Mouse (Mus musculus): Measurements from ENCODE around the gene Gm20605.
"Not testable (repeated sequence)": the region's sequence is repeated elsewhere in the genome, so short reads cannot be mapped to it uniquely, and the experiment has no call there.

The Gm20605 gene

GRCm38 (mm10) chr5:137613076-137613475 is 15.9 kb upstream of the Gm20605 start:
- peak; percentile 33 for DNase-seq (ENCODE audit: low spot score)

GRCm38 (mm10) chr5:137613550-137613949 is 15.4 kb upstream of the Gm20605 start, which contains the start of gene Pcolce:
Pcolce (minus strand) TSS chr5:137613784.
- peak; percentile 52 for DNase-seq (ENCODE audit: low spot score)

GRCm38 (mm10) chr5:137614921-137615320 is 14.1 kb upstream of the Gm20605 start:
- DNase-seq (ENCODE audit: low spot score), result not testable (repeated sequence)

- no peak for DNase-seq (ENCODE audit: low spot score)
These were observed 13.6 kb upstream of the Gm20605 start for GRCm38 (mm10) chr5:137615347-137615746.

- no peak for DNase-seq (ENCODE audit: low spot score)
These were observed 4.9 kb upstream of the Gm20605 start for GRCm38 (mm10) chr5:137623937-137624530.

- DNase-seq (ENCODE audit: low spot score), result no peak
These were observed 984 bp upstream of the Gm20605 start for GRCm38 (mm10) chr5:137627991-137628390.

GRCm38 (mm10) chr5:137629306-137629721 is 339 bp downstream of the Gm20605 start:
- peak; percentile 70 for DNase-seq (ENCODE audit: low spot score)

GRCm38 (mm10) chr5:137629906-137630545 is 1.1 kb downstream of the Gm20605 start:
- peak; percentile 72 for DNase-seq (ENCODE audit: low spot score)

GRCm38 (mm10) chr5:137630602-137631001 is 1.6 kb downstream of the Gm20605 start:
- peak; percentile 74 for DNase-seq (ENCODE audit: low spot score)

GRCm38 (mm10) chr5:137631171-137631570 is 2.2 kb downstream of the Gm20605 start:
- DNase-seq (ENCODE audit: low spot score), result peak; percentile 79

GRCm38 (mm10) chr5:137631591-137631990 is 2.6 kb downstream of the Gm20605 start:
- no peak for DNase-seq (ENCODE audit: low spot score)

- DNase-seq (ENCODE audit: low spot score), result peak; percentile 75
These were observed 4.6 kb downstream of the Gm20605 start for GRCm38 (mm10) chr5:137633397-137634084.

- peak; percentile 60 for DNase-seq (ENCODE audit: low spot score)
These were observed 10.5 kb downstream of the Gm20605 start for GRCm38 (mm10) chr5:137639472-137639871.

GRCm38 (mm10) chr5:137641054-137641453 is 12.1 kb downstream of the Gm20605 start, which contains the start of gene Sap25:
Sap25 (plus strand) TSS chr5:137641334.
- DNase-seq (ENCODE audit: low spot score), result no peak

GRCm38 (mm10) chr5:137642886-137643285 is 13.9 kb downstream of the Gm20605 start:
- no peak for DNase-seq (ENCODE audit: low spot score)

GRCm38 (mm10) chr5:137644484-137644883 is 15.5 kb downstream of the Gm20605 start:
- DNase-seq (ENCODE audit: low spot score), result no peak

- DNase-seq (ENCODE audit: low spot score), result peak; percentile 28
These were observed 16.2 kb downstream of the Gm20605 start for GRCm38 (mm10) chr5:137645091-137645651.

GRCm38 (mm10) chr5:137645652-137646091 is 16.7 kb downstream of the Gm20605 start, which contains the start of gene Irs3:
Irs3 (minus strand) TSS chr5:137645714.
- peak; percentile 32 for DNase-seq (ENCODE audit: low spot score)

- no peak for DNase-seq (ENCODE audit: low spot score)
These were observed 19.0 kb downstream of the Gm20605 start for GRCm38 (mm10) chr5:137647827-137648601.

GRCm38 (mm10) chr5:137649251-137649650 is 20.3 kb downstream of the Gm20605 start:
- no peak for DNase-seq (ENCODE audit: low spot score)

- DNase-seq (ENCODE audit: low spot score), result no peak
These were observed 20.9 kb downstream of the Gm20605 start for GRCm38 (mm10) chr5:137649669-137650571.

Measured in lung, postnatal 25 days (tissue).